Mouse (Mus musculus) myocyte (in vitro differentiated cells): Measurements from ENCODE around the gene Adgrg2.
A peak's percentile ranks its signal among the peaks of the same experiment; 100 is the strongest.

Source experiments
- CEBPB ChIP-seq: IDR thresholded peaks from 2 replicates; pipeline ENCODE4 v1.6.1; 2011; ENCODE audit warnings: mild to moderate bottlenecking, moderate library complexity; ENCODE audit not compliant: poor library complexity, insufficient read depth, severe bottlenecking
- E2F4 ChIP-seq: IDR thresholded peaks from one replicate; pipeline ENCODE4 v1.6.1; 2011; ENCODE audit warnings: mild to moderate bottlenecking, control low read depth, moderate library complexity; ENCODE audit not compliant: insufficient read depth
- MAX ChIP-seq: IDR thresholded peaks from one replicate; pipeline ENCODE4 v1.6.1; 2011; ENCODE audit warnings: low read depth, mild to moderate bottlenecking, control low read depth
- MYOD1 ChIP-seq, 3 experiments: IDR thresholded peaks; one replicate each; pipeline ENCODE4 v1.6.1; 2011; ENCODE audit warnings: control low read depth in 2 of 3, low read depth in 2 of 3, mild to moderate bottlenecking in 2 of 3, moderate library complexity in 1 of 3; ENCODE audit not compliant: insufficient read length in 2 of 3, control insufficient read depth in 1 of 3
- POLR2A ChIP-seq: IDR thresholded peaks from one replicate; pipeline ENCODE4 v1.6.1; 2011; ENCODE audit warnings: low read depth, mild to moderate bottlenecking, control low read depth, moderate library complexity; ENCODE audit not compliant: insufficient read length
- POLR2AphosphoS2 ChIP-seq: IDR thresholded peaks from one replicate; pipeline ENCODE4 v1.6.1; 2011; ENCODE audit warnings: low read depth, control low read depth; ENCODE audit not compliant: insufficient read length
- REST ChIP-seq: IDR thresholded peaks from one replicate; pipeline ENCODE4 v1.6.1; 2011; ENCODE audit warnings: mild to moderate bottlenecking, control low read depth, moderate library complexity; ENCODE audit not compliant: insufficient read depth, insufficient read length
- TCF12 ChIP-seq: IDR thresholded peaks from one replicate; pipeline ENCODE4 v1.6.1; 2011; ENCODE audit warnings: mild to moderate bottlenecking, control low read depth; ENCODE audit not compliant: poor library complexity, insufficient read depth, severe bottlenecking
- USF1 ChIP-seq: IDR thresholded peaks from one replicate; pipeline ENCODE4 v1.6.1; 2011; ENCODE audit warnings: low read depth, mild to moderate bottlenecking, control low read depth, moderate library complexity

- no peak for TF ChIP-seq USF1
- no peak for TF ChIP-seq POLR2A
- TF ChIP-seq MYOD1 (IDR thresholded peaks at IDR 0.05; ENCODE audit: control insufficient read depth in 1 of 3, insufficient read length in 2 of 3, low read depth in 2 of 3) = peak in 1 of 3 experiments; percentile 68
- no peak for TF ChIP-seq REST
- no peak for TF ChIP-seq CEBPB
- TF ChIP-seq MAX = no peak
- TF ChIP-seq POLR2AphosphoS2 = no peak
- TF ChIP-seq E2F4 = no peak
- TF ChIP-seq TCF12 = no peak
Measured at GRCm38 (mm10) chrX:160390464-160390956, at the start of gene Adgrg2.
